Mouse (Mus musculus) limb, embryonic 10.5 days (tissue): Measurements from ENCODE around the gene Uhrf1bp1l. TPM values are rescaled to one million over a fixed set of nuclear protein-coding genes. Genes with fewer than 3 reads are reported as not detected.

ENCODE experiments used
- DNase-seq: peaks from one replicate; pipeline ENCODE4 v3.0.0-alpha.2; 2017; ENCODE audit warnings: low spot score
- H3K27ac ChIP-seq: fragments of 300-500 bp; sonication (generic); 2 replicates; pipeline ENCODE4 v1.5.1; 2016; ENCODE audit warnings: mild to moderate bottlenecking
- H3K27me3 ChIP-seq: fragments of 300-500 bp; sonication (generic); 2 replicates; pipeline ENCODE4 v1.6.1; 2016; ENCODE audit warnings: low read depth, mild to moderate bottlenecking; ENCODE audit not compliant: poor library complexity, severe bottlenecking
- H3K36me3 ChIP-seq: fragments of 300-500 bp; sonication (generic); 2 replicates; pipeline ENCODE4 v1.6.1; 2016; ENCODE audit warnings: mild to moderate bottlenecking, moderate library complexity
- H3K4me1 ChIP-seq: fragments of 300-500 bp; sonication (generic); 2 replicates; pipeline ENCODE4 v1.6.1; 2016
- H3K4me3 ChIP-seq: fragments of 300-500 bp; sonication (generic); 2 replicates; pipeline ENCODE4 v1.5.1; 2016; ENCODE audit warnings: mild to moderate bottlenecking, moderate library complexity
- H3K9me3 ChIP-seq: fragments of 300-500 bp; sonication (generic); replicated peaks from 2 replicates; pipeline ENCODE4 v1.6.1; 2016; ENCODE audit warnings: mild to moderate bottlenecking
- WGBS: fragments of 180-500 bp; shearing (Covaris S2); methylation state at CpG from one replicate; pipeline ENCODE4 v1.1.7; 2016; 5-methylcytosine and 5-hydroxymethylcytosine counted together
- polyA plus RNA-seq: library from polyadenylated mRNA; unstranded; fragments of >200 nt; fragmentation: Nextera tagmentation; extraction: Ambion mirVana; gene quantifications from 2 replicates; pipeline ENCODE4 v1.2.1, GENCODE M21; 2016

Uhrf1bp1l gene
- polyA plus RNA-seq, 1 experiment from 2014 or later = 30.1 TPM

DNA sequence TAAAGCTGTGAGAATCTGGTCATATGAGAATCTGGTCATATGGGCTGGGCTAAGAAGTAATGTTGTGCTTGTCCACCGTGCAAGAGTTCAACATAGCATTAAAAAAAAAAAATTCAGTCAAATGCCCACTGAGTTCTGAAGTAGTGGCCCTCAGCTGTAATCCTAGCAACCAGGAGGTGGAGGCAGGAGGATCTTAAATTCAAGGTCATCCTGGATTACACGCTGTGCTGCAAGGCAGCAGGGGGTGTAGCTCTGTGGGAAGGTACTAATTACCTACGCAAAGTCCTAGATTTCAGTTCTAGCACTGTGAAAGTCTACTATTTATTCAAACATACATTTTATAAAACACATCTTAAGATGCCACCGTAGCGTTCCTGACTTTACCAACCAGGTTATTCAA, 13.4 kb upstream of the Uhrf1bp1l start:
- Histone ChIP-seq H3K9me3 (no peaks in the 10 kb centered on the region), H3K36me3 (peaks cover 15% of the 10 kb centered on the region), H3K27ac (0 out of 2 replicates have a peak overlapping the region, but pooled peaks have one; percentile 78), H3K4me3 (peak overlapping the region; percentile 71), H3K4me1 (peaks cover 13% of the 10 kb centered on the region), H3K27me3 (no peaks in the 10 kb centered on the region)
- no peak for DNase-seq
- 16% methylated on average over 5 of the region's 5 CpGs for WGBS

DNA sequence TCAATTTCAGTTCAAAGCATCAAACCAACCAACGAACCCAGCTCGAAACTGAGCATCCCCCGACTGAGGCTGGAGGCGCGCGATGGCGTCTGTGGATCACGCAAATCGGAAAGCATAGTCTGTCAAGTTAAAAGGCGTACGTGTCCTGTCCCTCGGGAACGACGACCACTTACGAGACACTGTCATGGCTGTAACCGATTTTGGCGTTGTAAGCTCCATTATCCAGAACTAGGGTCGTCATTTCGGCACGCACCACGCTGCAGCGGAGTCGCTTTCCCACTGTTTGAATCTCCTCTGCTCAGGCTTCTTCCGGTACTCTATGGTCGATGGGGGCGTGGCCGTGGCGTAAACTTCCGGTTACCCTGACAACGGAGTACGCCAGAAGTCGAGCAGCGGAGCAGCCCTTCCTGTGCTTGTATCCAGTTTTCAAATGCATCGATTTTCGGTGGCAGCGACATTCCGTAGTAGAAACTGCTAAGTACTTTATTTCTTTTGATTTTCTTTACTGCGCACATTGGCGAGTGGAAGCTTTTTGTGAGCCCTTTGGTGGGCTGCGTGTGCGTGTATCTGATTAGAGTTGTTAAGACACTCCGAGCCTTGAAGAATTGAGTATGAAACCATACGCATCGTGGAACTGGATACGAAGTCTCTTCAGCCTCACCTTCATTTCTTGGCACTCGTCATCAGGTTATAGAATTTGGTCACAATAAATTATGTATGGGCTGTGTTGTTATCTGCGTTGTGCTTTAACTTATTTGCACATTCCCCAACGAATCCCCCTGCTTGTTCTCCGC, 12.6 kb upstream of the Uhrf1bp1l start, which contains the start of gene Actr6:
Gene Actr6, minus strand, starts transcription at position 295 of the 794 bp plus-strand sequence.
- H3K4me1 ChIP-seq = peaks cover 13% of the 10 kb centered on the region
- WGBS = 2% methylated on average over 49 of the region's 49 CpGs
- H3K4me3 ChIP-seq = peak within 1 kb of the TSS; percentile 71
- no peaks in the 10 kb centered on the region for H3K27me3 ChIP-seq
- DNase-seq = peak; percentile 94
- peak within 1 kb of the TSS; percentile 78 for H3K27ac ChIP-seq
- peaks cover 8% of the 10 kb centered on the region for H3K36me3 ChIP-seq
- no peaks in the 10 kb centered on the region for H3K9me3 ChIP-seq

DNA sequence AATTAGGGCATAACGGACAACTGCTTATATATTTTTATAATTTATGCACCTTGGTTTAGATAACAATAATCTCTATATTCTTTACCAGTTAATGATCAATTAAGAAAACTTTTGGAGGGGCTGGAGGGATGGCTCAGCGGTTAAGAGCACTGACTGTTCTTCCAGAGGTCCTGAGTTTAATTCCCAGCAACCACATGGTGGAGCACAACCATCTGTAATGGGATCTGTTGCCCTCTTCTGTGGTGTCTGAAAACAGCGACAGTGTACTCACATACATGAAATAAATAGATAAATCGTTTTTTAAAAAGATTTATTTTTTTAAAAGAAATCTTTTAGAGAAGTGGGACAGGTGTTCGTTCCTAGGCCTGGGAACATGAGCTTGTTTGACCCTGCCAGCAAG, 7.7 kb upstream of the Uhrf1bp1l start:
- 0 out of 2 replicates have a peak, but pooled peaks cover 4% of the 10 kb centered on the region for H3K4me1 ChIP-seq
- no peaks in the 10 kb centered on the region for H3K36me3 ChIP-seq
- DNase-seq = no peak
- H3K27me3 ChIP-seq = no peaks in the 10 kb centered on the region
- H3K27ac ChIP-seq = no peak overlapping the region
- 57% methylated on average over 5 of the region's 5 CpGs for WGBS
- no peak overlapping the region for H3K4me3 ChIP-seq
- H3K9me3 ChIP-seq = no peaks in the 10 kb centered on the region

DNA sequence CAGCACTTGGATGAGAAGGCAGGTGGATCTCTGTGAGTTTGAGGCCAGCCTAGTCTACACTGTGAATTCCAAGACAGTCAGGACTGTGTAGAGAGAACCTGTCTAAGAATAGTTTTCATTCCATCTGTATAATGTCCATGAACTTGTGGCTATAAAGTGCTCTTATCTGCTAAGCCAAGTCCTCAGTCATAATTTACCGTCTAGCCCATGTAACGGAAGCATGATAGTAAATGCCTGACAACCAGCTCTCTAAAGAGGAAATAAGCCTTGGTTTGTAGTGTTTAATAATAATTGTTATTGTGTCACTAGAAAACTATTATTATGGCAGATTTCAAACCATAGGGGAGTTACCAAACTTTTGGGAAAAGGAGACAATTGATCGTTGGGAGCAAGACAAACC, 6.9 kb upstream of the Uhrf1bp1l start:
- Histone ChIP-seq H3K4me3 (no peak overlapping the region), H3K9me3 (no peaks in the 10 kb centered on the region), H3K36me3 (no peaks in the 10 kb centered on the region), H3K27me3 (no peaks in the 10 kb centered on the region), H3K27ac (no peak overlapping the region), H3K4me1 (0 out of 2 replicates have a peak, but pooled peaks cover 2% of the 10 kb centered on the region)
- WGBS = 90% methylated on average over 3 of the region's 3 CpGs
- no peak for DNase-seq

DNA sequence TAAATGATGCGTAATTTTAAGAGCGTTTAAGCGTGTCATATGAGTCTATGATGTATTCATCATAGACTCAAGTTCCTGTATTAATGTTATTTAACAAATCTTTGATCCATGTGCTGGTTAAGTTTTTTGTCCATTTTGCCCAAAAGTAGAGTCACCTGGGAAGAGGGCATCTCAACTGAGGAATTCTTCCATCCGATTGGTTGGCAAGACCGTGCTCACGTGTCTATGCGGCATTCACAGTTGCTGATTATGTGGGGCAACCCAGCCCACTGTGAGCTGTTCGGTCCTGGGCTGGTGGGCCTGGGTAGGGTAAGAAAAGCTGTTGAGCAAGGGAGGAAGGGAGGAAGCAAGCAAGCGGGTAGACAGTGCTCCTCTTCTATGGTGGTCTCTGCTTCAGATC, 6.4 kb upstream of the Uhrf1bp1l start:
- 92% methylated on average over 9 of the region's 9 CpGs for WGBS
- Histone ChIP-seq H3K27ac (no peak overlapping the region), H3K4me1 (0 out of 2 replicates have a peak, but pooled peaks cover 2% of the 10 kb centered on the region), H3K27me3 (no peaks in the 10 kb centered on the region), H3K36me3 (no peaks in the 10 kb centered on the region), H3K4me3 (no peak overlapping the region), H3K9me3 (no peaks in the 10 kb centered on the region)
- DNase-seq = no peak

DNA sequence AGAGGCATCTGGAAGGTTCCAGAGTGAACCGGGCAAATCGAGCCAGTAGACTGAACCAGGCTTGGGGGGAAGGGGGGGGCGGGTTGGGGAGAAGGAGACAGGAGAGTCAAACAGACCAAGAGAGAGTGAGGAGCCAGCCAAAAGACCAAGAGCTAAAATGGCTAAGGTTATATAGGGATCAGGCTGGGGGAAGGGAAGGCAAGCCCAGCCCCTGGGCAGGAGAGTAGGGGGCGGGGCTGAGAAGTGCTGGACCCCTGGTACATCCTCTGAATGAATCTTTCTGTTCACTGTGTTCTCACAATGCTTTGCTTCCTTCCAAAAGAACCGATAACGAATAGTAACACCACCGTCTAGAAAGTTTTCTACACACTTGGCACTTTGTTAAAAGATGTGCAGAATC, 5.1 kb upstream of the Uhrf1bp1l start:
- H3K27ac ChIP-seq = no peak overlapping the region
- WGBS = 74% methylated on average over 7 of the region's 7 CpGs
- no peak overlapping the region for H3K4me3 ChIP-seq
- no peak for DNase-seq
- H3K4me1 ChIP-seq = 0 out of 2 replicates have a peak, but pooled peaks cover 2% of the 10 kb centered on the region
- no peaks in the 10 kb centered on the region for H3K36me3 ChIP-seq
- H3K9me3 ChIP-seq = no peaks in the 10 kb centered on the region
- H3K27me3 ChIP-seq = no peaks in the 10 kb centered on the region

DNA sequence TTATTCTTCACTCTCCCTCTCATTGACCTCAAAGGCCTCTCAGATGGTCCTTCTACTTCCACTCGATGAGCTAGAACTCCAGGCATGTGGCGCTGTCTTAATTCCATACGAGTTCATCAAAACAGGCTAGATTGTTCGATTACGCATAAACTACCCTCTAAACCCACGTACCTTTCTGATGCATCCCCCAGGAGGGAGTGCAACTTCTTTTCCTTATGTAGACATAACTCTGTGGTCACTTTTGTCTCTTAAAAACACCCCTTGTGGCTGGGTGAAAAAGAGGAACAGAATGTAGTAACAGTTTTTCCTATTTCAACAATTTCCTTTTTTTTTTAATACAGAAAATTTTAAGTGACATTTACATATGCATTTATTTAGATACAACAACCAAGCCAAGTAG, 3.8 kb upstream of the Uhrf1bp1l start:
- 90% methylated on average over 6 of the region's 6 CpGs for WGBS
- 0 out of 2 replicates have a peak, but pooled peaks cover 2% of the 10 kb centered on the region for H3K4me1 ChIP-seq
- H3K27me3 ChIP-seq = no peaks in the 10 kb centered on the region
- no peak for DNase-seq
- H3K27ac ChIP-seq = no peak overlapping the region
- H3K36me3 ChIP-seq = no peaks in the 10 kb centered on the region
- no peaks in the 10 kb centered on the region for H3K9me3 ChIP-seq
- H3K4me3 ChIP-seq = no peak overlapping the region

DNA sequence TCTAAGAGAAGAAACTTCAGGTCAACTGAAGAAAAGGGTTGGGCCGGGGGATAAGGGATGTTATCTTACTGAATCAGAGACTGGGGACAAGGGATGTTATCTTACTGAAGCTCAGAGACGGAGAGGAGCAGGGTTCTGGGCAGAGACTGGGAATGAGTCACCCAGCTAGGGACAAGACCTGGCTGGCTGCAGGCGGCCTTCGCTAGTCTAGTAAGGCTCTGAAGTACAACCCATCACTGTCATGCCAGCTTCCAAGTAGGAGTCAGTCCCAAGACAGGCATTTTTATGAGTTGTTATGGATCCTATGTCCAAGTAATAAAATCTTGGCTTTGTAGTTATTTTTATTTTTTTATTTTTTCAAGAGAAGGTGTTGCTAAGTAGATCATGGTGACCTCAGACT, 1.5 kb upstream of the Uhrf1bp1l start:
- 0 out of 2 replicates have a peak, but pooled peaks cover 7% of the 10 kb centered on the region for H3K4me1 ChIP-seq
- WGBS = 86% methylated on average over 4 of the region's 4 CpGs
- no peaks in the 10 kb centered on the region for H3K36me3 ChIP-seq
- H3K27me3 ChIP-seq = no peaks in the 10 kb centered on the region
- no peak overlapping the region for H3K27ac ChIP-seq
- DNase-seq = no peak
- H3K4me3 ChIP-seq = no peak overlapping the region
- no peaks in the 10 kb centered on the region for H3K9me3 ChIP-seq

DNA sequence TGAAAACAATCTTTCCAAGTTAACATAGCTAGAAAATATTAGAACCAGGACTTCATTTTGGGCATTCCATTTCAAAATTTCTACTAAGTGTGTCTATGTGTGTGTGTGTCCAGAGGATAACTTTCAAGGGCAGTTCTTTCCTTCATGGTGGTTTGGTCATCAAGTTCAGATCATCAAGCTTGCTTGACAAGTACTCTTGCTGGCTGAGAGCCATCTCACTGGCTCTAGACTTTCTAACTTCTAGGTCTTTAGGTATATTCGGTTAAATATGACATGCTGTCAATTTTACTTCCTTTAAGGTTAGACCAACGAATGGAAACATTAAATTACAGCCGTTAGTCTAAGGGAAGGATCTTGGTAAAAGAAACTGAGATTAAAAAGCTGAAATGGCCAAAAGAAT, 450 bp upstream of the Uhrf1bp1l start:
- Histone ChIP-seq H3K27ac (peak overlapping the region; percentile 97; the same call in 1 of the 2 replicates), H3K4me3 (peak overlapping the region; percentile 92), H3K9me3 (no peaks in the 10 kb centered on the region), H3K27me3 (no peaks in the 10 kb centered on the region), H3K4me1 (0 out of 2 replicates have a peak, but pooled peaks cover 7% of the 10 kb centered on the region), H3K36me3 (no peaks in the 10 kb centered on the region)
- WGBS = 41% methylated on average over 3 of the region's 3 CpGs
- DNase-seq = no peak

DNA sequence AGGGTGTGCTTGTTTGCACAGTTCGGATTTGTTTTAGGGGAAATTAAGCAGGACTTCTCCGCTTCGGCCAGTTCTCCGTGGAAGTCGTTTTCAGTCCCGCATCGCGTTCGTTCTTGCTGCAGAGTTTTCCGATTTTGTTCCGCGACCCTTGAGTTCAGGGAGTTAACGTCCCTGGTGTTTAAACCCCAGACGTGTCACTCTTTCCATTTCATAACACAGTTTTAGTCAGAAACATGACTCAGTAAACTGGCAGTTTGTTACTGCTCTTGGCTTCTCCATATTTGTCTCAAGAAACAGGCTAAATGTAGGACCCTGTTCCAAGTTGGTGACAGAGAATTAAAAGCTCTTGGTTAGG, 852 bp downstream of the Uhrf1bp1l start:
- WGBS = under 1% methylated on average over 14 of the region's 14 CpGs
- Histone ChIP-seq H3K27ac (peak overlapping the region; percentile 97), H3K4me1 (0 out of 2 replicates have a peak, but pooled peaks cover 6% of the 10 kb centered on the region), H3K9me3 (no peaks in the 10 kb centered on the region), H3K4me3 (peak overlapping the region; percentile 92), H3K36me3 (no peaks in the 10 kb centered on the region), H3K27me3 (no peaks in the 10 kb centered on the region)
- no peak for DNase-seq

DNA sequence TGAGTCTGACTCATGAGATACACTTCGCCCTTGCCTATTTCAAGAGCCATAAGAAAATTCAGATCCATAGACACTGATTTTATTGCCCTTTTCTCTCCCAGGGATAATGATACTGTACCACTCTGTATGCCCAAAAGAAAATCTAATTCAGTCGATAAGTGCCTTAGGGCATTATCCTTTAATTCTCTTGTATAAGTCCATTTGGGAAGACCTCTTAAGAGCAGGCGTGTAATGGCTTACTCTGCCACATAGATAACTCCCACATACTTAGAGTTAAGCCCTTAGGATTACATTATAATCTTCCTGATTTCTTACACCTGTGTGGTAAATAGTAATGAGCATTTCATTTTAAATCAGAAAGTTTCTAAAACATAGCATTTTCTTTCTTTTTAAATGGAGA, 1.8 kb downstream of the Uhrf1bp1l start:
- Histone ChIP-seq H3K4me3 (no peak overlapping the region), H3K36me3 (no peaks in the 10 kb centered on the region), H3K27ac (no peak overlapping the region), H3K4me1 (0 out of 2 replicates have a peak, but pooled peaks cover 6% of the 10 kb centered on the region), H3K9me3 (no peaks in the 10 kb centered on the region), H3K27me3 (no peaks in the 10 kb centered on the region)
- 86% methylated on average over 3 of the region's 3 CpGs for WGBS
- no peak for DNase-seq

DNA sequence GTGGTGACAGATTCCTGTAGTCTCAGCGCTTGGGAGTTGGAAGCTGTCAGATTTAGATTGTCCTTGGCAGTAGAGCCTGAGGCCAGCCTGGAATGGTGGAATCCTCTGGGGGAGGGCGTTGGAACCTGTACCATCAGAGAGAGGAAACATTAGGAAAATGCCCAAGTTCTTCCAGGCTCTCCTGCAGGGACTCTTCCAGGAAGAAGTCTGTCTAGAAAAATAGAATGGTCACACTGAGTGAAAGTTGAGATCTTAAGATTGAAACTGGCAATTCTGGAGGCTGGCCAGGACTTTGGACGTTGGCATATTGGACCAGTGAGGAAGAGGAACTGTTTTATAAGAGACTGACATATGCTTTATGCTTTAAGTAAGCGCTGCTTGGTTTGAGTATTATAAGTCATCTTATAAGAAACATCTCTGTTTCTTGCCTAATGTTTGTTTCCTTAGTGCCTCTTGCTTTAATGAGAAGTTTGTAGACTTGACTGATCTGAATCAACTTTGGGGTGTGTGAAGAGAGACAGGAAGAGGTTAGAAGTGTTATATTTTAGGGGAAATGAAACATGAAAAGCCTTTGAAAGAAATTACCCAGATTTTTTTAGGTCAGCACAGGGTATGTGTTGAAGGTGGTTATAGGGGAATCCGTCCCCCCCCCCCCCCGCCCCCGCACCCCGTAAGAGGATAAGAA, 2.6 kb downstream of the Uhrf1bp1l start:
- Histone ChIP-seq H3K4me1 (0 out of 2 replicates have a peak, but pooled peaks cover 6% of the 10 kb centered on the region), H3K36me3 (no peaks in the 10 kb centered on the region), H3K4me3 (no peak overlapping the region), H3K9me3 (no peaks in the 10 kb centered on the region), H3K27ac (no peak overlapping the region), H3K27me3 (no peaks in the 10 kb centered on the region)
- no peak for DNase-seq
- 93% methylated on average over 8 of the region's 8 CpGs for WGBS

DNA sequence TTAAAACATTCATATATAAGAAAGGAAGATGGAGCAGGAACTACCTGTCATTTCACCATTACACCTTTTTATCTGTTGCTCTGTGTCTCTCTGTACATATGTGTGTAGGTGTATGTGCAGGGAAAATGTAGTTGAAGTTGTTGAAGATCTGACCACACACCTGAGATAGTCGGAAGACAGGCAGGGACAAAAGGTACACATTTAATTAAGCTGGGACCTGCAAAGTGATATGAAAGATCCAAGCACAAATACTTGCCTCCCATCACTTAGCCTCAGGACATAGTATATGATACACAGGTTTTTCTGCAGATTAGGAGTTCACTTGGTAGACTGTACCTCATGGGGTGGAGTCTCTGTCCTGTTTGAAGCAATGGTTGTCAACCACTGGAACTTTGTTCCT, 3.1 kb downstream of the Uhrf1bp1l start:
- Histone ChIP-seq H3K4me3 (no peak overlapping the region), H3K27me3 (no peaks in the 10 kb centered on the region), H3K27ac (no peak overlapping the region), H3K4me1 (0 out of 2 replicates have a peak, but pooled peaks cover 6% of the 10 kb centered on the region), H3K9me3 (no peaks in the 10 kb centered on the region), H3K36me3 (no peaks in the 10 kb centered on the region)
- WGBS = 93% methylated on average over 1 of the region's 1 CpGs
- DNase-seq = no peak
